Mouse (Mus musculus) skeletal muscle tissue, adult 2 months (tissue): ENCODE results near the gene Bsnd.

Experiments used
- DNase-seq: peaks from one replicate; pipeline ENCODE4 v3.0.0-alpha.2; 2012; ENCODE audit warnings: low read depth, low spot score

The Bsnd gene

GRCm38 (mm10) chr4:106483215-106483727, 8.8 kb downstream of the Bsnd start:
- no peak for DNase-seq

- no peak for DNase-seq
Observed at GRCm38 (mm10) chr4:106480545-106480944, 11.5 kb downstream of the Bsnd start.

- peak; percentile 26 for DNase-seq
Observed at GRCm38 (mm10) chr4:106474241-106474640, 17.8 kb downstream of the Bsnd start.

GRCm38 (mm10) chr4:106472335-106472734, 19.7 kb downstream of the Bsnd start:
- DNase-seq, result peak; percentile 52

GRCm38 (mm10) chr4:106470921-106471320, 21.2 kb downstream of the Bsnd start:
- DNase-seq, result peak; percentile 12

GRCm38 (mm10) chr4:106467420-106468110, 24.5 kb downstream of the Bsnd start:
- DNase-seq, result no peak

- DNase-seq, result no peak
Observed at GRCm38 (mm10) chr4:106463174-106463801, 28.8 kb downstream of the Bsnd start.

- no peak for DNase-seq
Observed at GRCm38 (mm10) chr4:106462524-106462923, 29.6 kb downstream of the Bsnd start.

GRCm38 (mm10) chr4:106462016-106462415, 30.1 kb downstream of the Bsnd start:
- no peak for DNase-seq

- DNase-seq, result no peak
Observed at GRCm38 (mm10) chr4:106454541-106454940, 37.5 kb downstream of the Bsnd start.

- DNase-seq, result no peak
Observed at GRCm38 (mm10) chr4:106453516-106453915, 38.6 kb downstream of the Bsnd start.

- DNase-seq, result no peak
Observed at GRCm38 (mm10) chr4:106453108-106453507, 39.0 kb downstream of the Bsnd start.

GRCm38 (mm10) chr4:106452401-106452800, 39.7 kb downstream of the Bsnd start:
- no peak for DNase-seq

GRCm38 (mm10) chr4:106449306-106449705, 42.8 kb downstream of the Bsnd start:
- no peak for DNase-seq

- DNase-seq, result no peak
Observed at GRCm38 (mm10) chr4:106443182-106443581, 48.9 kb downstream of the Bsnd start.

GRCm38 (mm10) chr4:106438763-106439162, 53.3 kb downstream of the Bsnd start:
- no peak for DNase-seq

GRCm38 (mm10) chr4:106437207-106437606, 54.9 kb downstream of the Bsnd start:
- no peak for DNase-seq

- DNase-seq, result peak; percentile 19
Observed at GRCm38 (mm10) chr4:106436475-106436874, 55.6 kb downstream of the Bsnd start.

- DNase-seq, result no peak
Observed at GRCm38 (mm10) chr4:106435426-106435825, 56.7 kb downstream of the Bsnd start.
